In the genomic region with DNA sequence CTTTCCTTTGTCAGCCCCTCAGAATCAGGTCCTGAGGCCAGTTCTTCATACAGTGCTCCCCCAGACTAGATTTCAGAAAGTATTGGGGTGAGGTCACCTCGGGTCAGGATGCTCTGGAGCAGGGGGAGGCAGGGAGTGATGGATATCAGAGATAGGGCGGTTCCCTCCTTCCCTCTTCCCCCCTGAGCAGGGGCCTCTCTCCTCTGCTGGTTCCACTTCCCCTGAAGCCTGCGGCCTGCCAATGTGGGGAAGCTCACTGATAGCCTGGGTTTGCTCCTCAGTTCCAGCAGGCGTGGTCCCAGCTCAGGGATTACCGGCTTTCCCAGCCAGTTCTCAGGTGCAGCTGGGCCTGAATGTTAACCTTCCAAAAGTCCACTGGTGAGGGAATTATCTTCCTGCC, we compare ENCODE assay signal across 8 mouse cellular contexts. TPM values are rescaled to one million over a fixed set of nuclear protein-coding genes. Genes with fewer than 3 reads are reported as not detected.
A peak's percentile ranks its signal among the peaks of the same experiment; 100 is the strongest.
DNase-seq lines count a peak whose midpoint lies in the region; ATAC-seq and TF ChIP-seq lines count a peak whose summit lies in the region.

No protein-coding gene starts in this region.

- H3ac ChIP-seq in C2C12 (ENCODE audit: control insufficient read depth, insufficient read length, low read depth): peak overlapping the region; percentile 93

- DNase-seq in gastrocnemius, postnatal 36 days: peak; percentile 4 to 16
- DNase-seq in gastrocnemius, postnatal 4 days (ENCODE audit: low spot score in 2 of 2): no peak
- DNase-seq in embryonic facial prominence, embryonic 14.5 days (ENCODE audit: low spot score): peak; percentile 55
- DNase-seq in midbrain, postnatal 0 days (ENCODE audit: low spot score): no peak
- DNase-seq in Muller cell, postnatal 12 days (ENCODE audit: inconsistent ontology term): no peak
- DNase-seq in adrenal gland, postnatal 14 days: no peak

- peaks cover 18% of the 10 kb centered on the region for H3K79me3 ChIP-seq in C2C12 (ENCODE audit: low read depth)

- H3K4me2 ChIP-seq in embryonic facial prominence, embryonic 14.5 days (ENCODE audit: low read depth, low read length): peak overlapping the region; percentile 84
- H3K4me2 ChIP-seq in intestine, embryonic 15.5 days (replicated peaks): peak overlapping the region; percentile 92
- peak overlapping the region; percentile 89 for H3K4me2 ChIP-seq in midbrain, postnatal 0 days (ENCODE audit: low read depth, low read length, poor library complexity, severe bottlenecking)

- 22% methylated on average over 5 of the region's 5 CpGs for WGBS in embryonic facial prominence, embryonic 14.5 days
- WGBS in intestine, embryonic 15.5 days: 8% methylated on average over 5 of the region's 5 CpGs
- WGBS in midbrain, postnatal 0 days: 11% methylated on average over 5 of the region's 5 CpGs

- TF ChIP-seq CTCF in C2C12 (IDR thresholded peaks at IDR 0.05; ENCODE audit: control insufficient read depth, insufficient read depth, insufficient read length): no peak
- no peak for TF ChIP-seq CTCF in midbrain, postnatal 0 days (IDR thresholded peaks at IDR 0.05)

- H3K4me1 ChIP-seq in embryonic facial prominence, embryonic 14.5 days (ENCODE audit: control insufficient read depth, insufficient read depth, low read length): peaks cover 33% of the 10 kb centered on the region
- H3K4me1 ChIP-seq in intestine, embryonic 15.5 days (replicated peaks): peaks cover 46% of the 10 kb centered on the region
- H3K4me1 ChIP-seq in midbrain, postnatal 0 days (ENCODE audit: insufficient read depth, low read length): peaks cover 40% of the 10 kb centered on the region

- peak overlapping the region; percentile 89 for H3K9ac ChIP-seq in embryonic facial prominence, embryonic 14.5 days (ENCODE audit: low read depth, low read length)
- peak overlapping the region; percentile 76 for H3K9ac ChIP-seq in intestine, embryonic 15.5 days
- peak overlapping the region; percentile 72 for H3K9ac ChIP-seq in midbrain, postnatal 0 days (replicated peaks; ENCODE audit: low read length, poor library complexity, severe bottlenecking)

- peaks cover 27% of the 10 kb centered on the region for H3K79me2 ChIP-seq in C2C12 (ENCODE audit: control insufficient read depth, insufficient read depth)

- H3K27me3 ChIP-seq in C2C12 (ENCODE audit: control insufficient read depth, insufficient read depth, insufficient read length): no peaks in the 10 kb centered on the region
- no peaks in the 10 kb centered on the region for H3K27me3 ChIP-seq in embryonic facial prominence, embryonic 14.5 days (replicated peaks; ENCODE audit: control insufficient read depth, insufficient read depth, low read length)
- no peaks in the 10 kb centered on the region for H3K27me3 ChIP-seq in intestine, embryonic 15.5 days (replicated peaks)
- H3K27me3 ChIP-seq in midbrain, postnatal 0 days (ENCODE audit: insufficient read depth, low read length): no peaks in the 10 kb centered on the region

- peak overlapping the region; percentile 43 for H3K4me3 ChIP-seq in C2C12 (ENCODE audit: insufficient read depth, poor library complexity, severe bottlenecking)
- H3K4me3 ChIP-seq in embryonic facial prominence, embryonic 14.5 days (ENCODE audit: low read depth, low read length): peak overlapping the region; percentile 90
- H3K4me3 ChIP-seq in intestine, embryonic 15.5 days (replicated peaks): peak overlapping the region; percentile 76
- peak overlapping the region; percentile 75 for H3K4me3 ChIP-seq in midbrain, postnatal 0 days (ENCODE audit: low read depth, low read length)

- no peaks in the 10 kb centered on the region for H3K9me3 ChIP-seq in embryonic facial prominence, embryonic 14.5 days (ENCODE audit: control insufficient read depth, low read length)
- no peaks in the 10 kb centered on the region for H3K9me3 ChIP-seq in intestine, embryonic 15.5 days
- H3K9me3 ChIP-seq in midbrain, postnatal 0 days (ENCODE audit: low read length): no peaks in the 10 kb centered on the region

- H3K36me3 ChIP-seq in C2C12 (ENCODE audit: control insufficient read depth, insufficient read depth): peaks cover 32% of the 10 kb centered on the region
- H3K36me3 ChIP-seq in embryonic facial prominence, embryonic 14.5 days (ENCODE audit: control insufficient read depth, insufficient read depth, low read length): peaks cover 41% of the 10 kb centered on the region
- H3K36me3 ChIP-seq in intestine, embryonic 15.5 days: peaks cover 37% of the 10 kb centered on the region
- H3K36me3 ChIP-seq in midbrain, postnatal 0 days (ENCODE audit: insufficient read depth, low read length): peaks cover 39% of the 10 kb centered on the region

- H3K27ac ChIP-seq in embryonic facial prominence, embryonic 14.5 days (replicated peaks; ENCODE audit: low read depth, low read length): peak overlapping the region; percentile 99
- peak overlapping the region; percentile 98 for H3K27ac ChIP-seq in intestine, embryonic 15.5 days
- H3K27ac ChIP-seq in midbrain, postnatal 0 days (ENCODE audit: low read depth, low read length): peak overlapping the region; percentile 99; the same call in 1 of the 2 replicates

- intact Hi-C loops in gastrocnemius, postnatal 36 days (cut with DNase I): no loop called here

- no peak for ATAC-seq in embryonic facial prominence, embryonic 14.5 days (ENCODE audit: low read depth)
- ATAC-seq in intestine, embryonic 15.5 days: no peak
- no peak for ATAC-seq in midbrain, postnatal 0 days (ENCODE audit: low FRiP score)

TF ChIP-seq in C2C12, 6 proteins besides CTCF, POLR2A, EP300 and RAD21:
- TF ChIP-seq MYOD1 (IDR thresholded peaks at IDR 0.05; ENCODE audit: control insufficient read depth, insufficient read length, low read depth) (no peak), CEBPB (IDR thresholded peaks at IDR 0.05; ENCODE audit: low read depth) (no peak), USF1 (IDR thresholded peaks at IDR 0.05; ENCODE audit: low read depth) (no peak), MAX (IDR thresholded peaks at IDR 0.05) (no peak), MYOG (IDR thresholded peaks at IDR 0.05; ENCODE audit: control insufficient read depth, extremely low read depth, insufficient read length) (no peak), FOSL1 (IDR thresholded peaks at IDR 0.05; ENCODE audit: insufficient read depth, low read length, poor library complexity, severe bottlenecking) (no peak)

RNA-seq across cellular contexts. Expression of a gene that starts 14.1 kb away (rescaled TPM):
- total RNA-seq in gastrocnemius, postnatal 36 days (2021): 1 to 10 TPM in 1 of 2 experiments, under 1 TPM in 1; 0.86 to 1.3 TPM
- total RNA-seq in gastrocnemius, postnatal 4 days (2021): 10 to 100 TPM; 27.1 to 33.1 TPM
- 90.8 TPM for polyA plus RNA-seq in C2C12 (2012; fragmentation: generic; extraction: Trizol)
- polyA plus RNA-seq in embryonic facial prominence, embryonic 14.5 days (2014; fragmentation: Nextera tagmentation; extraction: Ambion mirVana): 173 and 200 TPM in 2 replicates
- 173 TPM in 2 replicates for polyA plus RNA-seq in intestine, embryonic 15.5 days (2015; fragmentation: Nextera tagmentation; extraction: Ambion mirVana)
- total RNA-seq in midbrain, postnatal 0 days (2014; rRNA removed): 595 and 661 TPM in 2 replicates
- polyA plus RNA-seq in midbrain, postnatal 0 days (2015; fragmentation: Nextera tagmentation; extraction: Ambion mirVana): 604 and 629 TPM in 2 replicates
- total RNA-seq in adrenal gland, postnatal 14 days (2021): 31.5 and 33.7 TPM in 2 replicates

RNA-seq across cellular contexts. Expression of a gene that starts 16.1 kb away (rescaled TPM):
- 10 to 100 TPM; 31.4 to 37.6 TPM for total RNA-seq in gastrocnemius, postnatal 36 days (2021)
- total RNA-seq in gastrocnemius, postnatal 4 days (2021): 100 to 1,000 TPM; 107 to 113 TPM
- 79.5 TPM for polyA plus RNA-seq in C2C12 (2012; fragmentation: generic; extraction: Trizol)
- 48.8 and 49.0 TPM in 2 replicates for polyA plus RNA-seq in embryonic facial prominence, embryonic 14.5 days (2014; fragmentation: Nextera tagmentation; extraction: Ambion mirVana)
- 26.1 and 26.6 TPM in 2 replicates for polyA plus RNA-seq in intestine, embryonic 15.5 days (2015; fragmentation: Nextera tagmentation; extraction: Ambion mirVana)
- total RNA-seq in midbrain, postnatal 0 days (2014; rRNA removed): 145 and 146 TPM in 2 replicates
- polyA plus RNA-seq in midbrain, postnatal 0 days (2015; fragmentation: Nextera tagmentation; extraction: Ambion mirVana): 26.8 and 31.9 TPM in 2 replicates
- total RNA-seq in adrenal gland, postnatal 14 days (2021): 115 and 127 TPM in 2 replicates

RNA-seq across cellular contexts. Expression of a gene that starts 17.6 kb away (rescaled TPM):
- not detected for total RNA-seq in gastrocnemius, postnatal 36 days (2021)
- total RNA-seq in gastrocnemius, postnatal 4 days (2021): not detected
- not detected for polyA plus RNA-seq in C2C12 (2012; fragmentation: generic; extraction: Trizol)
- 0.77 and 1.3 TPM in 2 replicates for polyA plus RNA-seq in embryonic facial prominence, embryonic 14.5 days (2014; fragmentation: Nextera tagmentation; extraction: Ambion mirVana)
- polyA plus RNA-seq in intestine, embryonic 15.5 days (2015; fragmentation: Nextera tagmentation; extraction: Ambion mirVana): 0.41 and 0.71 TPM in 2 replicates
- 2.0 and 2.5 TPM in 2 replicates for total RNA-seq in midbrain, postnatal 0 days (2014; rRNA removed)
- polyA plus RNA-seq in midbrain, postnatal 0 days (2015; fragmentation: Nextera tagmentation; extraction: Ambion mirVana): 5.7 and 7.0 TPM in 2 replicates
- total RNA-seq in adrenal gland, postnatal 14 days (2021): not detected in 2 replicates

RNA-seq across cellular contexts. Expression of a gene that starts 22.3 kb away (rescaled TPM):
- not detected for total RNA-seq in gastrocnemius, postnatal 36 days (2021)
- total RNA-seq in gastrocnemius, postnatal 4 days (2021): under 1 TPM; 0.23 to 0.29 TPM
- polyA plus RNA-seq in C2C12 (2012; fragmentation: generic; extraction: Trizol): 0.13 TPM
- polyA plus RNA-seq in embryonic facial prominence, embryonic 14.5 days (2014; fragmentation: Nextera tagmentation; extraction: Ambion mirVana): 1.7 and 2.0 TPM in 2 replicates
- 1.2 and 1.3 TPM in 2 replicates for polyA plus RNA-seq in intestine, embryonic 15.5 days (2015; fragmentation: Nextera tagmentation; extraction: Ambion mirVana)
- total RNA-seq in midbrain, postnatal 0 days (2014; rRNA removed): 105 and 106 TPM in 2 replicates
- 131 and 143 TPM in 2 replicates for polyA plus RNA-seq in midbrain, postnatal 0 days (2015; fragmentation: Nextera tagmentation; extraction: Ambion mirVana)
- total RNA-seq in adrenal gland, postnatal 14 days (2021): 1.4 and 3.2 TPM in 2 replicates

RNA-seq across cellular contexts. Expression of a gene that starts 33.1 kb away (rescaled TPM):
- total RNA-seq in gastrocnemius, postnatal 36 days (2021): 1 to 10 TPM; 5.0 to 6.1 TPM
- total RNA-seq in gastrocnemius, postnatal 4 days (2021): 10 to 100 TPM; 32.7 to 34.6 TPM
- polyA plus RNA-seq in C2C12 (2012; fragmentation: generic; extraction: Trizol): 61.8 TPM
- polyA plus RNA-seq in embryonic facial prominence, embryonic 14.5 days (2014; fragmentation: Nextera tagmentation; extraction: Ambion mirVana): 23.3 and 26.0 TPM in 2 replicates
- 14.8 TPM in 2 replicates for polyA plus RNA-seq in intestine, embryonic 15.5 days (2015; fragmentation: Nextera tagmentation; extraction: Ambion mirVana)
- 15.8 TPM in 2 replicates for total RNA-seq in midbrain, postnatal 0 days (2014; rRNA removed)
- 2.2 and 3.0 TPM in 2 replicates for polyA plus RNA-seq in midbrain, postnatal 0 days (2015; fragmentation: Nextera tagmentation; extraction: Ambion mirVana)
- total RNA-seq in adrenal gland, postnatal 14 days (2021): 29.7 and 34.4 TPM in 2 replicates

Comparison
In these comparisons a context has a peak if more than half of its experiments do, and no peak if none do; other contexts are left out.
1. DNase-seq: peak in gastrocnemius, postnatal 36 days (2 of 2) and embryonic facial prominence, embryonic 14.5 days (single experiment); none in gastrocnemius, postnatal 4 days (0 of 2), midbrain, postnatal 0 days (single experiment), Muller cell, postnatal 12 days (single experiment) and adrenal gland, postnatal 14 days (single experiment).
2. RNA of a gene that starts 14.1 kb away (total RNA-seq): 595 to 661 TPM in midbrain, postnatal 0 days; 27.1 to 33.1 TPM in gastrocnemius, postnatal 4 days, 31.5 to 33.7 TPM in adrenal gland, postnatal 14 days and 0.86 to 1.3 TPM in gastrocnemius, postnatal 36 days; every median in the first group is over 10 times any median in the second.
3. Peak in every context shown above with its lines, with median percentiles within 50 percentile points of each other: H3K4me3 ChIP-seq, H3K27ac ChIP-seq, H3K4me2 ChIP-seq and H3K9ac ChIP-seq.